Mouse (Mus musculus): ENCODE results near the gene Lefty1.
"Not testable (repeated sequence)": the region's sequence is repeated elsewhere in the genome, so short reads cannot be mapped to it uniquely, and the experiment has no call there.

Lefty1 gene

GRCm38 (mm10) chr1:180956401-180956800 lies 21.6 kb downstream of the Lefty1 start:
- no peak for DNase-seq (ENCODE audit: low spot score)

GRCm38 (mm10) chr1:180956973-180957381 lies 22.2 kb downstream of the Lefty1 start:
- no peak for DNase-seq (ENCODE audit: low spot score)

GRCm38 (mm10) chr1:180957989-180958388 lies 23.2 kb downstream of the Lefty1 start:
- DNase-seq (ENCODE audit: low spot score) = no peak

DNA sequence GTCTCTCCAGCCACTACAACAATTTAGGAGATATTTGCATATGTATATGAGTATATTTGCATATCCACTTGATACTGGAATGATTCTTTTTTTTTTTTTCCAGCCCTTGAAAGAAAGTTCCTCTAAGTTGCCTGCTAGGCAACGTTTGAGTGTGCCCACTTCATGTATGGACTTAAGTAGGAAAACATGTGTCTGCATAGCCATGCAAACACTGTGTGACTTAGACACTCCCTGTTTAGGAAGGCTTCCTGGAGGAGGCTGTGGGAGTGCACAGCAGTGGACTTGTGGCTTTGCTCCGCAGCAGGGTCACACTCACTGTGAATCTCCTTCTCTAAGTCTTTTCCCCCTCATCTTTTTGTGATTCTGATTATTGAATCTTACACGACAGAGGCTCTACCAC lies 24.0 kb downstream of the Lefty1 start:
- DNase-seq (ENCODE audit: low spot score) = no peak

DNA sequence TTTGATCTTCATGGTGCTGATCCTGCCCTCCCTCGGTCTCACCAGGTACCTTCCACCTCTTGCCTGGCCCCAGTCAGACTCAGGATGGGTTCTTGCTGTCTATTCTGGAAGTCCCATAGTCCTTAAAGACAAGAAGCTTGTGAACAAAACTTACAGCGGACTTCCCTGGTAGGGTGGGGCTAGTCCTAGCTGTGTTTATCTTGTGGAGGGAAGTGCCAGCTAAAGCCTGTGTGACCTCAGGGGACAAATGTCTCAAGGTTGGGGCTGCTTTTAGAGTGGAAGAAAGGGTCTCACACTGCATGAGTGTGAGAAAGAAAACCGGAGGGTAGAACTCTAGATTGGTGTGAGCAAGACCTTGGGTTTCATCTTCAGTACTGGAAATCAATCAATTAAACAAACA lies 31.0 kb downstream of the Lefty1 start:
- no peak for DNase-seq (ENCODE audit: low spot score)

- no peak for DNase-seq (ENCODE audit: low spot score)
Measured at GRCm38 (mm10) chr1:180966542-180966941, 31.7 kb downstream of the Lefty1 start.

- DNase-seq (ENCODE audit: low spot score) = no peak
Measured at GRCm38 (mm10) chr1:180967261-180967660, 32.4 kb downstream of the Lefty1 start.

- no peak for DNase-seq (ENCODE audit: low spot score)
Measured at GRCm38 (mm10) chr1:180972941-180973340, 38.1 kb downstream of the Lefty1 start.

GRCm38 (mm10) chr1:180974126-180974746 lies 39.4 kb downstream of the Lefty1 start:
- DNase-seq (ENCODE audit: low spot score) = no peak

GRCm38 (mm10) chr1:180976110-180976679 lies 41.4 kb downstream of the Lefty1 start:
- no peak for DNase-seq (ENCODE audit: low spot score)

DNA sequence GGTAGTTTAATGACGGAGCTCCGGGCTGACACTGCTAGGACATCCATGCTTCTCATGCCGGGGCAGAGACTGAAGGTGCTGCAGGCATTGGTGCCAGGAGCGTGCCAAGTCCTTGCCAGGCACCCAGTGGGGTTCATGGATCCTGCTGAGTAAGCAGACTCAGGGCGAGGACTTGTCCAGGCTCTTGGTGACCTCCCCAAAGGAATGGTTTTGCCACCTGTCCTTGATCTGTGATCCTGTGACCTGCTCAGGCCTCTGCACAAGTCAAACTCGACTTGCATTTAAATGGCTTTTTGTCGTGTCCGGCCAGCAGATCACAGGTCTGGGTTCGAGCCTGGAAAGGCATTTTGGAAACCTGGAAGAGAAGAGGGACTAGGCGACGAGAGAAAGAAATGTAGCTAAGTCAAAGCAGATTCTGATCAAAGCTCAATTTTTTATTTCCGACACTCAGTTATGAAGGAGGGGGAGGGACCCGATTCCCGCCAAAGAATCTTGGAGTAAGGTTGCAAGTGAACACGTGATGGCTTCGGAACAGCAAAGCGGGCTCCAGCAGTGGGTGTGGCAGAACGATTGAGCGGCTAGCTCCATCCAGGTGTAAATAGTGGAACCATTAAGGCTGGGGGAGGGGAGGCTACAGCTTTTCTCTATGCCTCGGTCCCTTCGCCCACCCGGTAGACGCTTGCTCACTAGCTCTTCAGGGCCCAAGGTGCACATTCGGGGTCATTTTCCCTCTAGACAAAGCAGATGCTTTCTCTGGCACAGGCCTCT lies 44.8 kb downstream of the Lefty1 start:
- DNase-seq (ENCODE audit: low spot score) = no peak

DNA sequence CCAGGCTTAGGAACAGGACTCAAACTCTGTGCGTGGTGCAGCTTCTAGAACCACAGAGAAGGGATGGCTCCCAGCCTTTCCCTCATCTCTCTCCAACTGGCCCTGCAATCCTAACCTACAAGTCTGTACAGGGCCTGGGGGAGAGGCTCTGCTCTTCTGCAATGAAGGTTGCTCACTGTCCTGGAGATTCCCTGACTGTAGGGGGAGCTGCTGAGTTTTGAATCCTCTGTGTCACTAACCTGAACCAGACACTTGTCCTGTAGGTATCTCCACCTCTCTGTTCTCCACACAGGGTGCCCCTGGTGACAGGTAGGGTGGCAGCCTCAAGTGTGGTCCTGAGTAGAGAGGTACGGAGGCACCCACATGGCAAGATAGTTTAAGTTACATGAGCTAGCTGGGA lies 45.6 kb downstream of the Lefty1 start:
- no peak for DNase-seq (ENCODE audit: low spot score)

DNA sequence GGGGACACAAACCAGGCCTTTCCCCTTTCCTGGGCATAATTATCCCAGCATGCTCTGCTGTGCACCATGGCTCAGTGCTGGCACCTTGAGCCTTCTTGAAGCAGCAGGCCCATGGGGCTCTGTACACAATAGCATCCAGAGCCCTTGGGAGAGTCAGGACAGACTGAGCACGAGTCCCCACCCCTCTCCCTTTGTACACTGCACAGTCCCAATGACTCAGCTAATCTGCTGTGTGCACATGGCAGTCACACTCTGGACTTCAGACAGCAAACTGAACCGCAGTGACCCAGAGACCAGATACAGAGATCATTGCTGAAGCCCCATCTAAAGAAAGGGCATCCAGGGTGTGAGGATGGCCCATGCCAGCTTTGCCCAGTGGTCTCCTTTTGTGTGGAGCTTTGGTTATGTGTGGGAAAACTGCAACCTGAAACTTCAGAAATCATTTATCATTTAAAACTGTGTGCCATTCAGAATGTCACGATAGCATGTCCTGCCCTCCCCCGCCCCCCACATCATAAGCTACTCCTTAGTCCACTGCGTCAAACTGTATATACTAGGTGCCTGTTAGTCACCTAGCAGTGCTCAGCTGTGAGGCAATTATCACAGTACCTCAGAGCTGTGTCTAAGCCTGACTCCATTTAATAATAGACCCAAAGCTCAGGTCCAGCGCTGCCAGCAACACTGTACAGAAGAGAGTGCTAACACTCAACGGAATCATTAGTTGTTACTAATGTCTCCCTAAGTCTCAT lies 46.6 kb downstream of the Lefty1 start:
- DNase-seq (ENCODE audit: low spot score) = not testable (repeated sequence)

DNA sequence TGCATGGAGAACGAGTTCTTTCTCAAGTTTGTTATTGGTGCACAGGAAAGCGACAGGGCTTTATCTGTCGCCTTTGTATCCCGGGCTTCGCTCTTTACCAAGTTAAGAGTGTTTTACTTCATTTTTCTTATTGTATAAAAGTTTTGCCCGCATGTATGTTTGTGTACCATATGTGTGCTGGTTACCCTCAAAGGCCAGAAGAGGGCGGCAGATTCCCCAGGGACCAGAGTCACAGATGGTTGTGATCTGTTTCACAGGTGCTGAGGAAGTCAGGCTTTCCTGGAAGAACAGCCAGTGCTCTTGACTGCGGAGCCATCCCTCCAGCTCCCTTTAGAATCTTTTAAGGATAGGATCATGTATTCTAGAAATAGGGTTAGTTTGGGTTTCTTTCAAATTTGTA lies 51.9 kb downstream of the Lefty1 start:
- no peak for DNase-seq (ENCODE audit: low spot score)

- DNase-seq (ENCODE audit: low spot score) = peak; percentile 45
Measured at GRCm38 (mm10) chr1:180987759-180988158, 52.9 kb downstream of the Lefty1 start.

All from ovary, adult 18-20 months (tissue).